Mouse (Mus musculus): ENCODE measurements at regions not wholly inside any gene's neighbourhood (a gene's known extent, or its start where the extent isn't known, plus 50 kb on each side); places are given as distances from the start of the nearest gene placed in this dataset.

GRCm38 (mm10) chr16:5415310-5415709, 159.5 kb upstream of the Eef2kmt start:
- no peak for TF ChIP-seq POLR2A (IDR thresholded peaks at IDR 0.05; ENCODE audit: low read depth, low read length)
- TF ChIP-seq CTCF (IDR thresholded peaks at IDR 0.05; ENCODE audit: extremely low read depth, insufficient read depth, insufficient read length, insufficient replicate concordance) = no peak

Data from spleen, adult 2 months (tissue).